Mouse (Mus musculus): Measurements from ENCODE around the gene Tmem207. TPM values are rescaled to one million over a fixed set of nuclear protein-coding genes. Genes with fewer than 3 reads are reported as not detected.

Gene Tmem207
- polyA plus RNA-seq, 1 experiment from 2014 or later, result not detected

Other genes starting within 250 kb of the Tmem207 start
- 10.2 and 12.4 TPM in 2 replicates for gene Cldn1, start 154.9 kb downstream of the Tmem207 start, polyA plus RNA-seq (2014; fragmentation: Nextera tagmentation; extraction: Ambion mirVana)
- gene Cldn16, start 63.6 kb downstream of the Tmem207 start, polyA plus RNA-seq (2014; fragmentation: Nextera tagmentation; extraction: Ambion mirVana), result not detected in 2 replicates
- gene Il1rap, start 54.9 kb upstream of the Tmem207 start, polyA plus RNA-seq (2014; fragmentation: Nextera tagmentation; extraction: Ambion mirVana), result 9.4 and 9.5 TPM in 2 replicates

Data from stomach, embryonic 14.5 days (tissue).